Mouse (Mus musculus) urinary bladder, postnatal 10 days (tissue): Measurements from ENCODE around the gene Hspa1l.
"Not testable (repeated sequence)": the region's sequence is repeated elsewhere in the genome, so short reads cannot be mapped to it uniquely, and the experiment has no call there.

Experiments used
- DNase-seq: peaks from one replicate; pipeline ENCODE4 v3.0.0; 2022; ENCODE audit warnings: low spot score

Gene Hspa1l

GRCm38 (mm10) chr17:35004075-35004717 is 31.7 kb downstream of the Hspa1l start:
- no peak for DNase-seq

GRCm38 (mm10) chr17:35005158-35005557 is 32.7 kb downstream of the Hspa1l start:
- DNase-seq: no peak

DNA sequence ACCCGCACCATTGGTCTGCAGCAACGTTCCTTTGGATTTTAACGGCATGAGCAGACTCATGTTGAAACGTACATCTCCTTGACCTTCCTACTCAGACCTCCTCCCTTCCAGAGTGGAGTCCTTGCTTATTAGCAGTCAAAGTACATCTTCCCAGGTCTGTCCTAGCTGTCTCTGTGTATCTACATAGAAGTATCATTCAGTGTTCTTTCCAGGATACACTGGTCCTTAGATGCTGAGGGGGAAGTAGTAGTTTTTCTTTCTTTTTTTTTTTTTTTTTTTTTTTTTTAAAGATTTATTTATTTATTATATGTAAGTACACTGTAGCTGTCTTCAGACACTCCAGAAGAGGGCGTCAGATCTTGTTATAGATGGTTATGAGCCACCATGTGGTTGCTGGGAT is 33.4 kb downstream of the Hspa1l start:
- not testable (repeated sequence) for DNase-seq

- no peak for DNase-seq
Observed at GRCm38 (mm10) chr17:35007387-35007991, 35.0 kb downstream of the Hspa1l start.

DNA sequence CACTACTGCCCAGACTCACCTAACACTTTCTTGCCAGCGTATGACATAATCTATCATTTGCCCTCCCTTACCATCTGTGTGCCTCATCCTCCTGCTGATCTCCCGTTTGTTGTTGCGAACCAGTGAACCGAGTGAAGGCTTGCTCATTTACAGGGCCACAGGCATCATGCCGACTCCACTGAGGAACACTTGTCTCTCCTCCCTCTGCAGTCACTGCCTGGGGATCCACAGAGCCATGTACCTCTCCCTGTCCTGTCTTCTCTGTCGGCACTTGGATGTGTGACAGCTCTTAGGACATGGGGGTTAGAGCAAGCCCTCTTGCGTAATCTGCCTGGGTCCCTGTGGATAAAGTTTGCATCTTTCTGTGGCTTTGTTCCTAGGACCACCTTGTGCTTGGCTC is 37.1 kb downstream of the Hspa1l start:
- no peak for DNase-seq

GRCm38 (mm10) chr17:35011440-35011839 is 38.9 kb downstream of the Hspa1l start:
- DNase-seq: no peak

GRCm38 (mm10) chr17:35012430-35012829 is 39.9 kb downstream of the Hspa1l start:
- no peak for DNase-seq

- no peak for DNase-seq
Observed at GRCm38 (mm10) chr17:35013221-35013620, 40.7 kb downstream of the Hspa1l start.

DNA sequence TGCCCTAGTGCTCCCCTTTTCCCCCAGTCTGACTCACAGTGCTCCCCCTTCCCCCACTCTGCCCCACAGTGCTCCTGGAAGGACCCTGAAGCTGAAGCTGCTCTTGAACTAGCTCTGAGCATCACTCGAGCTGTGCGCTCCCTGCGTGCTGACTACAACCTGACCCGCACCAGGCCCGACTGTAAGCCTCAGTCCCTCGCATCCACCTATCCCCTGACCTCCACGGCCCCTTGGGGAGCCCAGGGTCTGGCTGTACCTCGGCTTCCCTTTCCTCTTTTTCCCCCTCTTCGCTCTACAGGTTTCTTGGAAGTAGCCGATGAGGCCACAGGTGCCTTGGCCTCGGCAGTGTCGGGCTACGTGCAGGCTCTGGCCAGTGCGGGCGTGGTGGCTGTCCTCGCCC is 42.8 kb downstream of the Hspa1l start:
- no peak for DNase-seq

DNA sequence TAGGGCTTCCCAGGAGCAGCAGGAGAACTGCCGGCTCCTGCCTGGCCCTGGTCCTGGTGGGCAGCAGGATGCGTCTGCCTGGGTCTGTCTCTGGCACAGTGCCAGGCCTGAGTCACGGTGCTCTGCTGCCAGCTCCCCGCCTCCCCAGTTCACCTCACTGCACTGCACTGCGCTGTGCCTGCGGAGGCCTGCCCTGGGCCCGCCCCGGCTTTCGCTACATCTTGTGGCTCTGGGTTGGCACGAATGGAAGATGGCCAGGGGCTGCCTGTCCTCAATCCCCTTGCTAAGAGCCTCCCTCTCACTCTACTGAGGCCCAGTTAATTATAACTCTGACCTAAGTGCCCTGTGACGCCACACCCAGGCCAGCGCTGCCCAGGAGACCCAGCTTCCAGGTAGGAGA is 43.9 kb downstream of the Hspa1l start, which contains the start of gene Vwa7:
Gene Vwa7, plus strand, starts transcription at position 204 of the 400 bp plus-strand sequence.
- DNase-seq: no peak

- no peak for DNase-seq
Observed at GRCm38 (mm10) chr17:35016791-35017705, 44.5 kb downstream of the Hspa1l start.

GRCm38 (mm10) chr17:35017706-35018030 is 45.2 kb downstream of the Hspa1l start:
- no peak for DNase-seq

- DNase-seq: no peak
Observed at GRCm38 (mm10) chr17:35018171-35018570, 45.7 kb downstream of the Hspa1l start.

GRCm38 (mm10) chr17:35019894-35020293 is 47.4 kb downstream of the Hspa1l start:
- no peak for DNase-seq

GRCm38 (mm10) chr17:35020551-35020950 is 48.0 kb downstream of the Hspa1l start:
- DNase-seq: no peak

- peak; percentile 67 for DNase-seq
Observed at GRCm38 (mm10) chr17:35021163-35021808, 48.8 kb downstream of the Hspa1l start.

DNA sequence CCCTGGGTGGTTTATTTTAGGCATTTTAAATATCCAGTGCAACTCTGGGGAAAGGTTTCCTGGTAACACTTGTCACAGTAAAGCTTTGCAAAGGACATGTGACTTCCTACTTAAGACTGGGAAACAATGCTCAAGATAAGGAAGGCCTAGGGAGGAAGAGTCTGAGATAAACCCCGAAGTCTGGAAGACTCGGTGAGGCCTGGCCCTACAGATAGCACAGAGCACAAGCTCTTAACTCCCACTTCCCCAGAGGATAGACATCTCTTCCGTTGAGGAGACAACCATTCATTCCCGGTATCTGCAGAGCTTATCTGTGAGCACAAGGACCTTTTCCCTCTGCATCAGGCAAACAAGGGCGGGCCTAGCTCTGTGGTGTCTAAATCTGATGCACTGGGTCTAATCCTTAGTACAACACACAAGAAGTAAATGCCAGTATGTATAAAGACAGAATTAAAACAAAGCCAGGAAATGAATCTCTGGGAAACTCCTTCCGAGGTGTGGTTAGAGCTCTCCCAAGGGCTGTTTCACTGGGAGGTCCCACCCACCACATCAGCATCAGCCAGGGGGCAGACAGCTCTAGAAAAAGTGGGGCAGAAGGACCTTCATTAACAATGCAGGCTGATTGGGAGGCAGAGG is 49.5 kb downstream of the Hspa1l start:
- no peak for DNase-seq

GRCm38 (mm10) chr17:35022541-35023060 is 50.1 kb downstream of the Hspa1l start:
- DNase-seq: no peak

DNA sequence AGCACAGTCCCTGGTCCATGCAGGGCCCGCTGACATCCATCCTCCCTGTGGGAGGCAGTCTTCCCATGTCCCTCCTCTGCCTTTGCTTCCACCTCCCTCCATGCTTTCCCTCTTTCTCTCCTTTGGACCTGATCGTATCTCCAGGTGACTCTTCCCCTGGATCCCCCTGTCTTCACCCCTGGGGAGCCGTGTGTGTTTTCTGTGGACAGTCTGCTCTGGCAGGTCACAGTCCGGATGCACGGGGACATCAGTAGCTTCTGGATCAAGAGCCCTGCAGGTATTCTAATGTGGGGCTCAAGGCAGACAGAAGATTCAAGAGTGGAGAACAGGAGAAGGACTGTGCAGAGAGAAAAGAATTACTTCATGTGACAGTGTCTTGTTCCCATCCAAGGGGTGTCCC is 50.7 kb downstream of the Hspa1l start:
- DNase-seq: no peak

- no peak for DNase-seq
Observed at GRCm38 (mm10) chr17:35023756-35024155, 51.3 kb downstream of the Hspa1l start.

DNA sequence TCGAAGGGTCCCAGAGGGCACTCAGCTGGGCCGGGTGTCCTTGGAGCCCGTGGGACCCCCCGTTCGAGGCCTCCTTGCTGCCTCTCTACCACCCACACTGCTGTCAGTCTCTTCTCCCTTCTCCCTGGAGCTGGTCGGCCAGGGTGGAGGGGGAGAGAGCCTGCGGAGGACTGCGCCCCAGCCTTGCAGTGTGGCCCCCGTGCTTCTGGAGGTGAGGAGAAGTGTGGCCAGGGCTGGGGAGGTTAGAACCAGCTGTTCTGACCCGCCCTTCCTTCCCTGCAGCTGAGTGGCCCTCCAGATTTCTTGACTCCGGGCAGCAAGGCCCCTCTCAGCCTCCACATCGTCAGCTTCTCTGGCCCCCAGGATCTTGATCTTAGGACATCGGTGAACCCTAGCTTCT is 51.8 kb downstream of the Hspa1l start:
- no peak for DNase-seq
